8 mouse cellular contexts compared by ENCODE assay signal in genomic region chr2:127070879-127071278, GRCm38 (mm10). TPM values are rescaled to one million over a fixed set of nuclear protein-coding genes. Genes with fewer than 3 reads are reported as not detected.
DNase-seq lines count a peak whose midpoint lies in the region; ATAC-seq and TF ChIP-seq lines count a peak whose summit lies in the region.

No protein-coding gene starts in this region.

- H3K27ac ChIP-seq in kidney, embryonic 14.5 days (ENCODE audit: low read depth, low read length) = peak overlapping the region; percentile 38; the same call in 1 of the 2 replicates
- H3K27ac ChIP-seq in bone marrow macrophage, adult 2 months (ENCODE audit: insufficient read depth, low read depth, low read length) = peak overlapping the region; percentile 46
- peak overlapping the region; percentile 64; the same call in 1 of the 2 replicates for H3K27ac ChIP-seq in hindbrain, embryonic 12.5 days
- H3K27ac ChIP-seq in midbrain, embryonic 13.5 days = no peak overlapping the region

- H3K36me3 ChIP-seq in kidney, embryonic 14.5 days (ENCODE audit: control insufficient read depth, insufficient read depth, low read length) = peaks cover 15% of the 10 kb centered on the region
- H3K36me3 ChIP-seq in hindbrain, embryonic 12.5 days = peaks cover 12% of the 10 kb centered on the region
- peaks cover 15% of the 10 kb centered on the region for H3K36me3 ChIP-seq in midbrain, embryonic 13.5 days

- H3K9ac ChIP-seq in kidney, embryonic 14.5 days (ENCODE audit: low read depth, low read length) = peak overlapping the region; percentile 67
- peak overlapping the region; percentile 84 for H3K9ac ChIP-seq in hindbrain, embryonic 12.5 days
- H3K9ac ChIP-seq in midbrain, embryonic 13.5 days (replicated peaks) = peak overlapping the region; percentile 83

- peak overlapping the region; percentile 71 for H3K4me2 ChIP-seq in kidney, embryonic 14.5 days (replicated peaks; ENCODE audit: low read depth, low read length)
- peak overlapping the region; percentile 73 for H3K4me2 ChIP-seq in hindbrain, embryonic 12.5 days (replicated peaks)
- peak overlapping the region; percentile 66 for H3K4me2 ChIP-seq in midbrain, embryonic 13.5 days (replicated peaks)

- peak overlapping the region; percentile 68 for H3K4me3 ChIP-seq in kidney, embryonic 14.5 days (ENCODE audit: low read length)
- H3K4me3 ChIP-seq in bone marrow macrophage, adult 2 months (ENCODE audit: insufficient read depth, low read length) = peak overlapping the region; percentile 80
- peak overlapping the region; percentile 61 for H3K4me3 ChIP-seq in hindbrain, embryonic 12.5 days
- peak overlapping the region; percentile 74 for H3K4me3 ChIP-seq in midbrain, embryonic 13.5 days (replicated peaks)

- no peaks in the 10 kb centered on the region for H3K27me3 ChIP-seq in kidney, embryonic 14.5 days (ENCODE audit: control insufficient read depth, insufficient read depth, low read length)
- H3K27me3 ChIP-seq in hindbrain, embryonic 12.5 days = no peaks in the 10 kb centered on the region
- H3K27me3 ChIP-seq in midbrain, embryonic 13.5 days = no peaks in the 10 kb centered on the region

- peaks cover 7% of the 10 kb centered on the region for H3K4me1 ChIP-seq in kidney, embryonic 14.5 days (ENCODE audit: control insufficient read depth, insufficient read depth, low read length)
- peaks cover 13% of the 10 kb centered on the region for H3K4me1 ChIP-seq in bone marrow macrophage, adult 2 months (ENCODE audit: control insufficient read depth, insufficient read depth, low read length)
- peaks cover 8% of the 10 kb centered on the region for H3K4me1 ChIP-seq in hindbrain, embryonic 12.5 days
- peaks cover 13% of the 10 kb centered on the region for H3K4me1 ChIP-seq in midbrain, embryonic 13.5 days (replicated peaks)

- 10% methylated on average over 9 of the region's 9 CpGs for WGBS in kidney, embryonic 14.5 days
- WGBS in hindbrain, embryonic 12.5 days = 13% methylated on average over 9 of the region's 9 CpGs
- 9% methylated on average over 8 of the region's 9 CpGs for WGBS in midbrain, embryonic 13.5 days

- DNase-seq in kidney, postnatal 25 days = no peak
- no peak for DNase-seq in spleen, postnatal 36 days (ENCODE audit: low spot score in 2 of 2)
- no peak for DNase-seq in right cerebral cortex, postnatal 36 days (ENCODE audit: low spot score in 2 of 2)
- DNase-seq in gastrocnemius, adult 18-20 months (ENCODE audit: low spot score) = no peak

- no peak for TF ChIP-seq CTCF in bone marrow macrophage, adult 2 months (IDR thresholded peaks at IDR 0.05; ENCODE audit: low read depth, low read length)

- no peaks in the 10 kb centered on the region for H3K9me3 ChIP-seq in kidney, embryonic 14.5 days (ENCODE audit: control insufficient read depth, low read length)
- no peaks in the 10 kb centered on the region for H3K9me3 ChIP-seq in hindbrain, embryonic 12.5 days (replicated peaks)
- H3K9me3 ChIP-seq in midbrain, embryonic 13.5 days = no peaks in the 10 kb centered on the region

- TF ChIP-seq POLR2A in bone marrow macrophage, adult 2 months (IDR thresholded peaks at IDR 0.05; ENCODE audit: borderline replicate concordance, low read depth, low read length) = no peak

- peak; percentile 68 for ATAC-seq in kidney, embryonic 14.5 days (ENCODE audit: low FRiP score, low TSS enrichment)
- peak; percentile 75 for ATAC-seq in hindbrain, embryonic 12.5 days (ENCODE audit: low FRiP score)
- ATAC-seq in midbrain, embryonic 13.5 days = peak; percentile 76

RNA-seq across cellular contexts. Expression of gene Blvra, which starts 0.4 kb away (rescaled TPM):
- polyA plus RNA-seq in kidney, embryonic 14.5 days (2014; fragmentation: Nextera tagmentation; extraction: Ambion mirVana) = 39.6 and 43.4 TPM in 2 replicates
- 215 and 227 TPM in 2 replicates for polyA plus RNA-seq in bone marrow macrophage, adult 2 months (2012; ENCODE audit: insufficient read depth, insufficient read length, missing spikeins)
- polyA plus RNA-seq in hindbrain, embryonic 12.5 days (2016; fragmentation: Nextera tagmentation; extraction: Ambion mirVana) = 26.4 and 27.4 TPM in 2 replicates
- polyA plus RNA-seq in midbrain, embryonic 13.5 days (2015; fragmentation: Nextera tagmentation; extraction: Ambion mirVana) = 22.8 TPM in 2 replicates
- total RNA-seq in gastrocnemius, adult 18-20 months (2021) = 10 to 100 TPM; 12.8 to 13.4 TPM
